Mouse (Mus musculus): Measurements from ENCODE around the gene Tmem177. TPM values are rescaled to one million over a fixed set of nuclear protein-coding genes. Genes with fewer than 3 reads are reported as not detected.

Tmem177 gene
- total RNA-seq, 1 experiment, result 9.5 TPM

DNA sequence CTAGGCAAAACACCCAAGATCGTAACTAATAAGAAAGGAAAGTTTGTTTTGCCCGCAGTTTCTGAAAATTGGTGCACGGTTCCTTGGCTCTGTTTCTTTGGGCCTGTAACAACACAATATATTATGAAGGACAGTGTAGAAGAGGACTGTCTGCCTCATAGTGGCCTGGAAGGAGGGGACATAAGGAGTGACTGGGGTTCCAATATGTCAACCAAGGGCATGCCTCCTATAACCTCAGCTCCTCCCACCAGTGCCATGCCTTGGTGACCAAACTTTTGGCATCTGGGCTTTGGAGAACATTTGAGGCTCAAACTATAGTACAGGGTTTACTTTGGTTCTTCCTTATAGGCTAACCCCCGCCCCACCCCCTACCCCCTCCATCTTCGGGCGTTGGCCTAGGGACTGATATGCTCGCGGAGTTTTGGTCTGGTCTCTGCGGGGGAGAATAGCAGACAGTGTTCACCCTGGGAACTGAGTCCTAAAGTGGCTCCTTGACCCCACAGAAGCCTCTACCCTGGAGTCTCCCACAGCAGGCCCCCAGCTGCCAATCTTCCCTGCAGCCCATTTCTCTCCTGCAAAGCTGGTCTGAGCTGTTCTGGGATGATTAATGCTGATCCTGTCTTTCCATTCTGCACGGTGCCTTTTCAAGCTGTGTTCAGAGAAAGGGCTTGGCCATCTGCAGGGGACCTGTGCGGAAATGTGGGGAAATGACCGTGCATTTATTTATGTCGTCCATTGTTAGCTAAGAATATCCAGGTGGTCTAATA lies 44.4 kb downstream of the Tmem177 start:
- Histone ChIP-seq H3K4me1 (ENCODE audit: control insufficient read depth in 2 of 2, insufficient read depth in 2 of 2, low read length in 2 of 2, poor library complexity in 1 of 2) (peaks cover 7 to 12% of the 10 kb centered on the region in 2 experiments; a peak in 2 of 4 replicates), H3K9me3 (ENCODE audit: control insufficient read depth, insufficient read depth, low read depth, low read length) (no peaks in the 10 kb centered on the region), H3K36me3 (ENCODE audit: control insufficient read depth, insufficient read depth, low read length, poor library complexity, severe bottlenecking) (no peaks in the 10 kb centered on the region), H3K27ac (ENCODE audit: insufficient read depth, low read depth, low read length, poor library complexity, severe bottlenecking) (no peak overlapping the region), H3K9ac (ENCODE audit: insufficient read depth, low read depth, low read length, poor library complexity, severe bottlenecking) (no peak overlapping the region), H3K4me3 (ENCODE audit: insufficient read depth in 1 of 2, low read depth in 1 of 2, low read length in 2 of 2, poor library complexity in 1 of 2, severe bottlenecking in 1 of 2) (no peak overlapping the region)
- TF ChIP-seq ZNF384 (IDR thresholded peaks at IDR 0.05; ENCODE audit: low read depth, low read length) (no peak), MAFK (IDR thresholded peaks at IDR 0.05; ENCODE audit: insufficient read depth, low read depth, low read length) (no peak), ZC3H11A (IDR thresholded peaks at IDR 0.05; ENCODE audit: borderline replicate concordance, low read depth, low read length) (no peak), CHD2 (IDR thresholded peaks at IDR 0.05; ENCODE audit: low read depth, low read length) (no peak), HCFC1 (IDR thresholded peaks at IDR 0.05; ENCODE audit: borderline replicate concordance, insufficient read depth, low read length) (no peak)
- in situ Hi-C loops (cut with MboI; ENCODE audit: low sequenced_read_pairs in 2 of 2, unreplicated experiment in 2 of 2), result no loop called here
- DNase-seq (ENCODE audit: low read depth, low spot score), result no peak

DNA sequence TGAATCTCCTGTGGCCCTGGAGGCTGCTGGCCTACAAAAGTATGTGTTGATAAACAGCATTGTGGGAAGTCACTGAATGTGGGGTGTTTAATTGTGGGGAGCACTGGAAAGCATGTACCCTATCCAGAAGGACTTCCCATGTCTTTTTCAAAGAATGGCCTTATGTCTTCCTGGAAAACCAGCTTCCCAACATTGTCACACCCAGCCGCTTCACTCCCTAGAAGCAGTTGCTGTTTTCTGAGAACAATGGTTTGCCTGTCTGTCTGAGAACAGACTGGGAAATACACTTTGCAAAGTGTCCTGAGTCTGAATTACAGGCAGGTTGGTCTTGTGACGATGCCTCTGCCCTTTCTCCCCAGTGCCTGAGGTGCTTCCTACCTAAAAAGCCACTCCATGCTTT lies 45.7 kb downstream of the Tmem177 start:
- H3K4me1 ChIP-seq (ENCODE audit: control insufficient read depth in 2 of 2, insufficient read depth in 2 of 2, low read length in 2 of 2, poor library complexity in 1 of 2), result peaks cover 7 to 12% of the 10 kb centered on the region in 2 experiments; a peak in 2 of 4 replicates
- no peaks in the 10 kb centered on the region for H3K9me3 ChIP-seq (ENCODE audit: control insufficient read depth, insufficient read depth, low read depth, low read length)
- TF ChIP-seq MAFK (IDR thresholded peaks at IDR 0.05; ENCODE audit: insufficient read depth, low read depth, low read length) (no peak), ZNF384 (IDR thresholded peaks at IDR 0.05; ENCODE audit: low read depth, low read length) (no peak), CHD2 (IDR thresholded peaks at IDR 0.05; ENCODE audit: low read depth, low read length) (no peak), ZC3H11A (IDR thresholded peaks at IDR 0.05; ENCODE audit: borderline replicate concordance, low read depth, low read length) (no peak), HCFC1 (IDR thresholded peaks at IDR 0.05; ENCODE audit: borderline replicate concordance, insufficient read depth, low read length) (no peak)
- no peak overlapping the region for H3K27ac ChIP-seq (ENCODE audit: insufficient read depth, low read depth, low read length, poor library complexity, severe bottlenecking)
- H3K9ac ChIP-seq (ENCODE audit: insufficient read depth, low read depth, low read length, poor library complexity, severe bottlenecking), result no peak overlapping the region
- no peak for DNase-seq (ENCODE audit: low read depth, low spot score)
- no peaks in the 10 kb centered on the region for H3K36me3 ChIP-seq (ENCODE audit: control insufficient read depth, insufficient read depth, low read length, poor library complexity, severe bottlenecking)
- in situ Hi-C loops (cut with MboI; ENCODE audit: low sequenced_read_pairs in 2 of 2, unreplicated experiment in 2 of 2), result no loop called here
- no peak overlapping the region for H3K4me3 ChIP-seq (ENCODE audit: insufficient read depth in 1 of 2, low read depth in 1 of 2, low read length in 2 of 2, poor library complexity in 1 of 2, severe bottlenecking in 1 of 2)

DNA sequence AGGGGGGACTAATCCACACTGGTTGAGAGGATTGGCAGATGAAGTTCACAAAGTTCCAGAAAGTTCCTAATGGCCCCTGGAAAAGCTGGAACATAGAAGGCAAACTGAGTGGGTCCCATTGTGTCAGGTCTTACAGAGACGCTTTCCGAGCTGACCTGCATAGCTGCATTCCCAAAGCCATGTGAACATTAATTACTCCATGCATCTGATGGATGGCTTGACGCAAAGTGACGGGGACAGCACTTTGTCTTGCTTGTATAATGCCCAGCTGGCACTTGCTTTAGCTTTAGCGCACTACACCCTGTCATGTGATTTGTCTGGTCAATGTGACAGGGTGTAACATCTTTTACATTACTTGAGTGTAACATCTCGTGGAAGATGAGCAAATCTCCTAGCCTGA lies 47.7 kb downstream of the Tmem177 start:
- Histone ChIP-seq H3K36me3 (ENCODE audit: control insufficient read depth, insufficient read depth, low read length, poor library complexity, severe bottlenecking) (no peaks in the 10 kb centered on the region), H3K4me3 (ENCODE audit: insufficient read depth in 1 of 2, low read depth in 1 of 2, low read length in 2 of 2, poor library complexity in 1 of 2, severe bottlenecking in 1 of 2) (no peak overlapping the region), H3K4me1 (ENCODE audit: control insufficient read depth in 2 of 2, insufficient read depth in 2 of 2, low read length in 2 of 2, poor library complexity in 1 of 2) (peaks cover 7 to 12% of the 10 kb centered on the region in 2 experiments; a peak in 2 of 4 replicates), H3K9ac (ENCODE audit: insufficient read depth, low read depth, low read length, poor library complexity, severe bottlenecking) (no peak overlapping the region), H3K9me3 (ENCODE audit: control insufficient read depth, insufficient read depth, low read depth, low read length) (no peaks in the 10 kb centered on the region), H3K27ac (ENCODE audit: insufficient read depth, low read depth, low read length, poor library complexity, severe bottlenecking) (no peak overlapping the region)
- no peak for TF ChIP-seq MAFK (IDR thresholded peaks at IDR 0.05; ENCODE audit: insufficient read depth, low read depth, low read length)
- TF ChIP-seq ZNF384 (IDR thresholded peaks at IDR 0.05; ENCODE audit: low read depth, low read length), result no peak
- TF ChIP-seq CHD2 (IDR thresholded peaks at IDR 0.05; ENCODE audit: low read depth, low read length), result no peak
- TF ChIP-seq ZC3H11A (IDR thresholded peaks at IDR 0.05; ENCODE audit: borderline replicate concordance, low read depth, low read length), result no peak
- TF ChIP-seq HCFC1 (IDR thresholded peaks at IDR 0.05; ENCODE audit: borderline replicate concordance, insufficient read depth, low read length), result no peak
- in situ Hi-C loops (cut with MboI; ENCODE audit: low sequenced_read_pairs in 2 of 2, unreplicated experiment in 2 of 2), result no loop called here
- no peak for DNase-seq (ENCODE audit: low read depth, low spot score)

DNA sequence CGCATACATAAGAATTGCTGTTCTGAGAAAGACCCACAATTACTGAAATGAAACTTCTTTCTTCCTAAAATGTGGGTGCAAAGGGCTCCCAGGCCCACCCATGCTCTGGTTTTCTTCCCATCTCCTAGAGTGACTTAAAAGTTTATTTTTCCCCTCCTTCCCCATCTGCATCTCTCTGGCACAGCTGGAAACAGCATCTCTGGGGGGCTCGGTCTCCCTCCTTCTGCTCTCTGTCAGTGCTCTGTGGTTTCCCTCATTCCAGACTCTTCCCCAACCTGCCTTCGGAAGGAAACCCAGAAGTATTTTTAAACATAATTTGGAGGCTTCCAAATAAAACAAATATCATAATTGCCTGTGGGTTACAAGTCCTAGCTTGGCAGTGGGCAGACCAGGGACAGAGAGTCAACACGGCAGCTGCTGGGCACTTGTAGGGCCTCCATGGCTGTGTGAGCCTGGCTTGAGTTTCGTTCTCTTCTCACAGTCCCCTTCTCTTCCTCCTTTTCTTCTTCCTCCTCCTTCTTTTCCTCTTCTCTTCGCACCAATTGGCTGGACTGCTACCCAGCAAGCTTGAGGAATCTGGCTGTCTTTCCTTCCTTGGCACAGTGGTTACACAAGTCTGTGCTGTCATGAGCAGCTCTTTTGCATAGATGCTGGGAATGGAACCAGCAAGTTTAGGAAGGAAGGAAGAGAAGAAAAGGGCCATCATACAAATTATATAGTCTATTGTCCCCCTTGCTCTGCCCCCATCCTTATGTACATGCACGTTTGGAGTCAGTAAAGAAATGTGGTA lies 49.3 kb downstream of the Tmem177 start:
- no peak for DNase-seq (ENCODE audit: low read depth, low spot score)
- Histone ChIP-seq H3K9me3 (ENCODE audit: control insufficient read depth, insufficient read depth, low read depth, low read length) (no peaks in the 10 kb centered on the region), H3K27ac (ENCODE audit: insufficient read depth, low read depth, low read length, poor library complexity, severe bottlenecking) (no peak overlapping the region), H3K4me1 (ENCODE audit: control insufficient read depth in 2 of 2, insufficient read depth in 2 of 2, low read length in 2 of 2, poor library complexity in 1 of 2) (peaks cover 5 to 7% of the 10 kb centered on the region in 2 experiments; a peak in 2 of 4 replicates), H3K36me3 (ENCODE audit: control insufficient read depth, insufficient read depth, low read length, poor library complexity, severe bottlenecking) (no peaks in the 10 kb centered on the region), H3K4me3 (ENCODE audit: insufficient read depth in 1 of 2, low read depth in 1 of 2, low read length in 2 of 2, poor library complexity in 1 of 2, severe bottlenecking in 1 of 2) (no peak overlapping the region), H3K9ac (ENCODE audit: insufficient read depth, low read depth, low read length, poor library complexity, severe bottlenecking) (no peak overlapping the region)
- in situ Hi-C loops (cut with MboI; ENCODE audit: low sequenced_read_pairs in 2 of 2, unreplicated experiment in 2 of 2), result no loop called here
- TF ChIP-seq HCFC1 (IDR thresholded peaks at IDR 0.05; ENCODE audit: borderline replicate concordance, insufficient read depth, low read length), result no peak
- TF ChIP-seq ZNF384 (IDR thresholded peaks at IDR 0.05; ENCODE audit: low read depth, low read length), result no peak
- no peak for TF ChIP-seq CHD2 (IDR thresholded peaks at IDR 0.05; ENCODE audit: low read depth, low read length)
- TF ChIP-seq MAFK (IDR thresholded peaks at IDR 0.05; ENCODE audit: insufficient read depth, low read depth, low read length), result no peak
- no peak for TF ChIP-seq ZC3H11A (IDR thresholded peaks at IDR 0.05; ENCODE audit: borderline replicate concordance, low read depth, low read length)

Measured in ES-E14 (cell line).